Mouse (Mus musculus) myocyte (in vitro differentiated cells): ENCODE results near the gene Lrrc8c. TPM values are rescaled to one million over a fixed set of nuclear protein-coding genes. Genes with fewer than 3 reads are reported as not detected.

Experiments
- H3K27me3 ChIP-seq: one replicate; pipeline ENCODE4 v1.6.1; 2011; ENCODE audit not compliant: control insufficient read depth, insufficient read depth, insufficient read length
- H3K36me3 ChIP-seq: one replicate; pipeline ENCODE4 v1.6.1; 2011; ENCODE audit not compliant: control insufficient read depth, insufficient read depth
- H3K4me2 ChIP-seq: one replicate; pipeline ENCODE4 v1.6.1; 2011; ENCODE audit warnings: low read depth, control low read depth
- H3K4me3 ChIP-seq: one replicate; pipeline ENCODE4 v1.5.1; 2011; ENCODE audit warnings: mild to moderate bottlenecking, control low read depth, moderate library complexity
- H3K79me2 ChIP-seq: one replicate; pipeline ENCODE4 v1.6.1; 2011; ENCODE audit not compliant: control insufficient read depth, insufficient read depth
- H3ac ChIP-seq: one replicate; pipeline ENCODE4 v1.6.1; 2011; ENCODE audit not compliant: control insufficient read depth, insufficient read length
- CEBPB ChIP-seq: IDR thresholded peaks from 2 replicates; pipeline ENCODE4 v1.6.1; 2011; ENCODE audit warnings: mild to moderate bottlenecking, moderate library complexity; ENCODE audit not compliant: poor library complexity, insufficient read depth, severe bottlenecking
- E2F4 ChIP-seq: IDR thresholded peaks from one replicate; pipeline ENCODE4 v1.6.1; 2011; ENCODE audit warnings: mild to moderate bottlenecking, control low read depth, moderate library complexity; ENCODE audit not compliant: insufficient read depth
- MAX ChIP-seq: IDR thresholded peaks from one replicate; pipeline ENCODE4 v1.6.1; 2011; ENCODE audit warnings: low read depth, mild to moderate bottlenecking, control low read depth
- MYOD1 ChIP-seq, 3 experiments: IDR thresholded peaks; one replicate each; pipeline ENCODE4 v1.6.1; 2011; ENCODE audit warnings: control low read depth in 2 of 3, low read depth in 2 of 3, mild to moderate bottlenecking in 2 of 3, moderate library complexity in 1 of 3; ENCODE audit not compliant: insufficient read length in 2 of 3, control insufficient read depth in 1 of 3
- MYOG ChIP-seq, 3 experiments: IDR thresholded peaks; one replicate each; pipeline ENCODE4 v1.6.1; 2011; ENCODE audit warnings: control low read depth in 2 of 3, low read depth in 2 of 3, mild to moderate bottlenecking in 2 of 3; ENCODE audit not compliant: insufficient read length in 2 of 3, control insufficient read depth in 1 of 3, insufficient read depth in 1 of 3
- POLR2A ChIP-seq: IDR thresholded peaks from one replicate; pipeline ENCODE4 v1.6.1; 2011; ENCODE audit warnings: low read depth, mild to moderate bottlenecking, control low read depth, moderate library complexity; ENCODE audit not compliant: insufficient read length
- POLR2AphosphoS2 ChIP-seq: IDR thresholded peaks from one replicate; pipeline ENCODE4 v1.6.1; 2011; ENCODE audit warnings: low read depth, control low read depth; ENCODE audit not compliant: insufficient read length
- REST ChIP-seq: IDR thresholded peaks from one replicate; pipeline ENCODE4 v1.6.1; 2011; ENCODE audit warnings: mild to moderate bottlenecking, control low read depth, moderate library complexity; ENCODE audit not compliant: insufficient read depth, insufficient read length
- SRF ChIP-seq: IDR thresholded peaks from one replicate; pipeline ENCODE4 v1.6.1; 2011; ENCODE audit warnings: low read depth; ENCODE audit not compliant: control insufficient read depth, insufficient read length
- TCF12 ChIP-seq: IDR thresholded peaks from one replicate; pipeline ENCODE4 v1.6.1; 2011; ENCODE audit warnings: mild to moderate bottlenecking, control low read depth; ENCODE audit not compliant: poor library complexity, insufficient read depth, severe bottlenecking
- TCF3 ChIP-seq: IDR thresholded peaks from one replicate; pipeline ENCODE4 v1.6.1; 2011; ENCODE audit warnings: low read depth, control low read depth; ENCODE audit not compliant: insufficient read length
- USF1 ChIP-seq: IDR thresholded peaks from one replicate; pipeline ENCODE4 v1.6.1; 2011; ENCODE audit warnings: low read depth, mild to moderate bottlenecking, control low read depth, moderate library complexity
- polyA plus RNA-seq: library from polyadenylated mRNA; unstranded; fragments of >200 nt; fragmentation: generic; extraction: Trizol; gene quantifications from one replicate; pipeline ENCODE4 v1.2.1, GENCODE M21; 2012; ENCODE audit warnings: missing spikeins

Lrrc8c gene
- polyA plus RNA-seq, 1 experiment = 7.9 TPM

GRCm38 (mm10) chr5:105609683-105610082 lies 90.5 kb downstream of the Lrrc8c start:
- Histone ChIP-seq H3K4me3 (no peak overlapping the region), H3K27me3 (no peaks in the 10 kb centered on the region), H3K36me3 (peaks cover 15% of the 10 kb centered on the region), H3K4me2 (no peak overlapping the region), H3K79me2 (no peaks in the 10 kb centered on the region), H3ac (no peak overlapping the region)
- TF ChIP-seq REST (no peak), POLR2AphosphoS2 (no peak), E2F4 (no peak), POLR2A (no peak), SRF (no peak), MYOG (IDR thresholded peaks at IDR 0.05; ENCODE audit: control insufficient read depth in 1 of 3, insufficient read depth in 1 of 3, insufficient read length in 2 of 3, low read depth in 2 of 3) (no peak), MAX (no peak), MYOD1 (IDR thresholded peaks at IDR 0.05; ENCODE audit: control insufficient read depth in 1 of 3, insufficient read length in 2 of 3, low read depth in 2 of 3) (no peak)

GRCm38 (mm10) chr5:105613002-105613401 lies 93.8 kb downstream of the Lrrc8c start:
- no peak for TF ChIP-seq TCF12

GRCm38 (mm10) chr5:105614000-105614399 lies 94.8 kb downstream of the Lrrc8c start:
- Histone ChIP-seq H3K79me2 (no peaks in the 10 kb centered on the region), H3K4me2 (no peak overlapping the region), H3K27me3 (no peaks in the 10 kb centered on the region), H3ac (no peak overlapping the region), H3K36me3 (peaks cover 3% of the 10 kb centered on the region), H3K4me3 (no peak overlapping the region)
- TF ChIP-seq E2F4 (no peak), REST (no peak), MYOG (IDR thresholded peaks at IDR 0.05; ENCODE audit: control insufficient read depth in 1 of 3, insufficient read depth in 1 of 3, insufficient read length in 2 of 3, low read depth in 2 of 3) (no peak), MYOD1 (IDR thresholded peaks at IDR 0.05; ENCODE audit: control insufficient read depth in 1 of 3, insufficient read length in 2 of 3, low read depth in 2 of 3) (no peak), TCF12 (no peak), POLR2AphosphoS2 (no peak), TCF3 (no peak), SRF (no peak), CEBPB (no peak), MAX (no peak), POLR2A (no peak), USF1 (no peak)

More at GRCm38 (mm10) chr5:105613002-105613401, 93.8 kb downstream of the Lrrc8c start:
- Histone ChIP-seq H3K36me3 (peaks cover 5% of the 10 kb centered on the region), H3K27me3 (no peaks in the 10 kb centered on the region), H3K4me3 (no peak overlapping the region), H3ac (no peak overlapping the region), H3K79me2 (no peaks in the 10 kb centered on the region), H3K4me2 (no peak overlapping the region)

- TF ChIP-seq POLR2AphosphoS2 (no peak), E2F4 (no peak), MYOG (IDR thresholded peaks at IDR 0.05; ENCODE audit: control insufficient read depth in 1 of 3, insufficient read depth in 1 of 3, insufficient read length in 2 of 3, low read depth in 2 of 3) (no peak), POLR2A (no peak), REST (no peak), MAX (no peak), USF1 (no peak), SRF (no peak), CEBPB (no peak), MYOD1 (IDR thresholded peaks at IDR 0.05; ENCODE audit: control insufficient read depth in 1 of 3, insufficient read length in 2 of 3, low read depth in 2 of 3) (no peak), TCF12 (no peak)
- H3K79me2 ChIP-seq = no peaks in the 10 kb centered on the region
- H3K27me3 ChIP-seq = no peaks in the 10 kb centered on the region
- H3K4me3 ChIP-seq = no peak overlapping the region
- H3K4me2 ChIP-seq = no peak overlapping the region
- no peaks in the 10 kb centered on the region for H3K36me3 ChIP-seq
- no peak overlapping the region for H3ac ChIP-seq
Observed at GRCm38 (mm10) chr5:105614682-105615434, 95.7 kb downstream of the Lrrc8c start.

GRCm38 (mm10) chr5:105615871-105616454 lies 96.8 kb downstream of the Lrrc8c start:
- no peak for TF ChIP-seq E2F4
- TF ChIP-seq CEBPB = no peak
- no peak for TF ChIP-seq TCF12
- TF ChIP-seq POLR2AphosphoS2 = no peak
- no peak for TF ChIP-seq MYOG (IDR thresholded peaks at IDR 0.05; ENCODE audit: control insufficient read depth in 1 of 3, insufficient read depth in 1 of 3, insufficient read length in 2 of 3, low read depth in 2 of 3)
- TF ChIP-seq MYOD1 (IDR thresholded peaks at IDR 0.05; ENCODE audit: control insufficient read depth in 1 of 3, insufficient read length in 2 of 3, low read depth in 2 of 3) = no peak
- no peak for TF ChIP-seq REST
- no peak for TF ChIP-seq SRF
- TF ChIP-seq TCF3 = no peak
- no peak for TF ChIP-seq USF1
- no peak for TF ChIP-seq MAX
- no peak for TF ChIP-seq POLR2A
- Histone ChIP-seq H3K27me3 (no peaks in the 10 kb centered on the region), H3K4me2 (no peak overlapping the region), H3K79me2 (no peaks in the 10 kb centered on the region), H3K36me3 (no peaks in the 10 kb centered on the region), H3ac (no peak overlapping the region), H3K4me3 (no peak overlapping the region)
